Mouse (Mus musculus): Measurements from ENCODE around the gene Sema3b. TPM values are rescaled to one million over a fixed set of nuclear protein-coding genes. Genes with fewer than 3 reads are reported as not detected.

Sema3b gene
- polyA plus RNA-seq, 2 experiments = 0.22 to 0.33 TPM

DNA sequence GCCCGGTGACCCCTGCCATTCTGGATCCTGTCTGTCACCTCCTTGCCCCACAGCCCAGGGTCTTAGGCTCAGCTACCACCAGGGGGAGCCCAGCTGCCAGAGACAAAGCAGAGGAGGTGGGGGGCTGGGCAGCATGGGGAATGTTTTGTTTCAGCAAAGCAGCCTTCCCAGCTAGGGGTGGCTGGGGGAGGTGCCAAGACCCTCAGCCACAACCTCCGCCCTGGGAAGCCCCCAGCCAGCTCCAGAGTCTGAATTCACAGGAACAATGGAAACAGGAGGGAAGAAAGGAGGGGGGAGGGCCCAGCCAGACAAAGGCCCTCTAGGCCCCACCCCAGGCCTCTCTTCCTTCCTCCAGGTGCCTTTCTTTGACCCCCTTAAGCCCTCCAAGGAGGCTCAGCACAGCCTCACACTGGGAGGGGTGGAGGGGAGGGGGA is 17.8 kb upstream of the Sema3b start:
- Histone ChIP-seq H3K4me3 (ENCODE audit: insufficient read depth in 1 of 2, low read depth in 2 of 2, low read length in 2 of 2) (no peak overlapping the region), H3K36me3 (replicated peaks; ENCODE audit: control insufficient read depth, insufficient read depth, low read depth) (peaks cover 6% of the 10 kb centered on the region; the same call in 1 of the 2 replicates)

DNA sequence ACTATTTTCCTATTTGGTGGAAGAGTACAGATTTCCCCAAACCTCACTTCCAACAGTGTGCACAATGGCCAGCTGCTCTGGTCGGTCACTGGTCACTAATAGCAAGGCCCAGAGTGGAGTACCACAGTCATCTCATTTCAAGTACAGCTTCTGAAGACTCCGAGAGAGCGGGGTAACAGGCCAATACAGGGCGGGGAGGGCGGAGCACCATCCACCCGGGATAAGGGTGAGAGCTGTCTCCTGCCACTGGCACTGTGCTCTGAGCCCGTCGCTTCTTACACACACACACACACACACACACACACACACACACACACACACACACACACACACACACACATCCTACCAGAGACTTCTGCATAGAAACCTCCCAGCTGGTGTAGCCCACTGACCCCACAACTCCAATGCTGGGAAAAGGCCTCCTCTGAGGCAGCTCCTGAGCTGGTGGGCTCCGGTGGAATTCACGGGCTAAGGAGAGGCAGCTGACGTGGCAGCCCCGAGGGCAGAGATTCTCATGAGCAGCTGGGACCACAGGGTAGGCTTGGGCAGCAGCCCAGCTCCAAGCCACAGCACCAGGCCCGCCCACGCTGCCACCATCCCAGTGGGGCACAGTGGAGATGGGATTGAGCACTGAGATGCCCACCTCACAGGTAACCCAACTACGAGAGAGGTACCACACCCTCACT is 17.3 kb upstream of the Sema3b start:
- DNase-seq (ENCODE audit: low read depth in 3 of 3, low spot score in 3 of 3) = no peak
- H3K9ac ChIP-seq (replicated peaks) = no peak overlapping the region
- H3K9me3 ChIP-seq (ENCODE audit: control insufficient read depth, low read length) = no peaks in the 10 kb centered on the region
- no peak overlapping the region for H3K4me3 ChIP-seq (ENCODE audit: insufficient read depth in 1 of 2, low read depth in 2 of 2, low read length in 2 of 2)
- TF ChIP-seq CTCF (IDR thresholded peaks at IDR 0.05; ENCODE audit: low read depth) (no peak), EP300 (IDR thresholded peaks at IDR 0.05; ENCODE audit: low read depth) (no peak)
- peak; percentile 54; the same call in 1 of the 2 replicates for ATAC-seq (ENCODE audit: insufficient read depth)
- no peaks in the 10 kb centered on the region for H3K27me3 ChIP-seq (ENCODE audit: control insufficient read depth, insufficient read depth, low read length)
- H3K4me2 ChIP-seq (ENCODE audit: low read depth) = peak overlapping the region; percentile 0; the same call in 1 of the 2 replicates
- no peak overlapping the region for H3K27ac ChIP-seq
- 43% methylated on average over 15 of the region's 15 CpGs for WGBS (ENCODE audit: insufficient replicate concordance)
- H3K4me1 ChIP-seq (replicated peaks; ENCODE audit: control insufficient read depth in 2 of 2, insufficient read depth in 2 of 2, low read length in 1 of 2) = peaks cover 25 to 33% of the 10 kb centered on the region in 2 experiments
- peaks cover 6% of the 10 kb centered on the region; the same call in 1 of the 2 replicates for H3K36me3 ChIP-seq (replicated peaks; ENCODE audit: control insufficient read depth, insufficient read depth, low read depth)

More for the DNA sequence above, 17.8 kb upstream of the Sema3b start:
- no peaks in the 10 kb centered on the region for H3K9me3 ChIP-seq (ENCODE audit: control insufficient read depth, low read length)
- ATAC-seq (ENCODE audit: insufficient read depth) = peak; percentile 41; the same call in 1 of the 2 replicates
- DNase-seq (ENCODE audit: low read depth in 3 of 3, low spot score in 3 of 3) = no peak
- H3K27ac ChIP-seq = no peak overlapping the region
- 0% methylated on average over 2 of the region's 2 CpGs for WGBS (ENCODE audit: insufficient replicate concordance)
- H3K9ac ChIP-seq (replicated peaks) = no peak overlapping the region
- TF ChIP-seq CTCF (IDR thresholded peaks at IDR 0.05; ENCODE audit: low read depth) (peak; percentile 97), EP300 (IDR thresholded peaks at IDR 0.05; ENCODE audit: low read depth) (no peak)
- H3K4me2 ChIP-seq (ENCODE audit: low read depth) = peak overlapping the region; percentile 0; the same call in 1 of the 2 replicates
- no peaks in the 10 kb centered on the region for H3K27me3 ChIP-seq (ENCODE audit: control insufficient read depth, insufficient read depth, low read length)
- H3K4me1 ChIP-seq (replicated peaks; ENCODE audit: control insufficient read depth in 2 of 2, insufficient read depth in 2 of 2, low read length in 1 of 2) = peaks cover 25 to 33% of the 10 kb centered on the region in 2 experiments

DNA sequence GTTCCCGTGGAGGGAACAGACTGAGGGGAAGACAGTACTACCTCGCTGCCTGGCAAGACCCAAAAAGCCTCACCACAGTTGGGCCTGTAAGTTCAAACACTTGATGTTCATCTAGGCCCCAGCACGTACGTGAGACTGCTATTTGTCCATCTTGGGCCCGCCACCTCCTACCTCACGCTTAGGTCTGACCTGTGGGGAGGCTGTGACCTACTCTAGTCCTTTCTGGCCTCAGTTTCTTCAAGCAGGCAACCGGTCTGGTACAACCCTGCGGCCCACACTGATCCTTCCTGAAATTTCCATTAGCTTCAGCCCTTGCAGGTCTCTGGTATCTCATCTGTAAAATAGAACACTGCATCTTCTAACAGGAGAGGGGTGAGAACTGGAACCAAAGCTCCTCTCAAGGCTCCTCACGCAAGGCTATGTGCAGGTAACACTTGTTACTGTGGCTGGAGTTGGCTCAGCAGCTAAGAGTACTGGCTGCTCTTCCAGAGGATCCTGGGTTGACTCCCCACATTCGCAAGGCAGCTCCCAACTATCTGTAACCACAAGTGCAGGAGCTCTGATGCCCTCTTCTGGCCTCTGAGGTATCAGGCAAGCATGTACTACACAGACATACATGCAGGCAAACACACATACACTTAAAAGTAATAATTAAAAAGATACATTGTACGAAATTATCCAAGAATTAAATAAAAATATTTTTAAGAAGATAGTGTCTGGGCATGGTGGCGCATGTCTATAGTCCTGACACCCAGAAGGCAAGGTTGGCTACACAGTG is 16.5 kb upstream of the Sema3b start:
- Histone ChIP-seq H3K9ac (replicated peaks) (no peak overlapping the region), H3K27ac (no peak overlapping the region), H3K4me2 (ENCODE audit: low read depth) (no peak overlapping the region), H3K27me3 (ENCODE audit: control insufficient read depth, insufficient read depth, low read length) (no peaks in the 10 kb centered on the region), H3K4me1 (replicated peaks; ENCODE audit: control insufficient read depth in 2 of 2, insufficient read depth in 2 of 2, low read length in 1 of 2) (peaks cover 25 to 33% of the 10 kb centered on the region in 2 experiments), H3K9me3 (ENCODE audit: control insufficient read depth, low read length) (no peaks in the 10 kb centered on the region), H3K4me3 (ENCODE audit: insufficient read depth in 1 of 2, low read depth in 2 of 2, low read length in 2 of 2) (no peak overlapping the region), H3K36me3 (replicated peaks; ENCODE audit: control insufficient read depth, insufficient read depth, low read depth) (peaks cover 6% of the 10 kb centered on the region; the same call in 1 of the 2 replicates)
- TF ChIP-seq CTCF (IDR thresholded peaks at IDR 0.05; ENCODE audit: low read depth) (peak; percentile 48), EP300 (IDR thresholded peaks at IDR 0.05; ENCODE audit: low read depth) (no peak)
- DNase-seq (ENCODE audit: low read depth in 3 of 3, low spot score in 3 of 3) (no peak), ATAC-seq (ENCODE audit: insufficient read depth) (no peak)
- WGBS (ENCODE audit: insufficient replicate concordance) = 83% methylated on average over 12 of the region's 12 CpGs

DNA sequence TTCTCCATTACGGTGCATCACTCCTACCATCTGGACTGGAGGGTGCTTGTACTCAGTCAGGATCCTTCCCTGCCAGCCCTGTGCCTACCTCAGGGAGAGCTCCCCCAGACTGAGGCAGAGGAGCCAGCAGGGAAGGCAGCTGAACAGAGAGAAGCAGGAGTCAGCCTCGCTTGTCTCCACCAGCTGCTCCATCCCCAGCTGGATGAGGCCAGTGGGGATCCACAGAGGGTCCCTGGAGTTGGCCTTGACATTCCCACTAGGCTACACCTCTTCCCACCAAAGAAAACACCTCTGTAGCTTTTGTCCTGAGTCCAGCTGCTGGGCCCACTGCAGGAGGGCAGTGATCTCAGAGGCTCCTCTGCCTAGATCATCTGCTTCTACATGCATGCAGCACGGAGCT is 15.9 kb upstream of the Sema3b start:
- H3K36me3 ChIP-seq (replicated peaks; ENCODE audit: control insufficient read depth, insufficient read depth, low read depth) = peaks cover 6% of the 10 kb centered on the region; the same call in 1 of the 2 replicates

DNA sequence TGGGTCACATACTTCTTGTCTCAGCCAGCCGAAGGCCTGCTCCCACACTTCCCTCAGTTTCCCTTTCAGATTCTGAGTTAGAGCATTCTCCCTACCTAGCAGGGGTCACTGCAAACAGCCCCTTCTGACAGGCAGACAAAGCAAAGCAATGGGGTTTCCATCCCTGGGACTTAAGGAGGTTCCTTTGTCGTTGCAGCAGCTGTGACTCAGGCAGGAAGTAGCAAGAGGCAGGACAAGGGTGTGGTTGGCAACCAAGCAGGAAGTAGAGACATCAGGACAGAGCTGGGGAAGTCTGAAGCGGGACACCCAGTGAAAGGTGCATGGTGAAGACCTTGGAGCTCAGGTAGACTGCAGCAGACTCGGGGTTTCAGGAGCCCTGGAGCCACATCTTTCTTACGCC is 15.5 kb upstream of the Sema3b start:
- WGBS (ENCODE audit: insufficient replicate concordance) = 42% methylated on average over 5 of the region's 5 CpGs
- Histone ChIP-seq H3K4me1 (replicated peaks; ENCODE audit: control insufficient read depth in 2 of 2, insufficient read depth in 2 of 2, low read length in 1 of 2) (peaks cover 22 to 30% of the 10 kb centered on the region in 2 experiments), H3K4me2 (ENCODE audit: low read depth) (no peak overlapping the region), H3K27me3 (ENCODE audit: control insufficient read depth, insufficient read depth, low read length) (no peaks in the 10 kb centered on the region), H3K36me3 (replicated peaks; ENCODE audit: control insufficient read depth, insufficient read depth, low read depth) (peaks cover 10% of the 10 kb centered on the region; the same call in 1 of the 2 replicates), H3K4me3 (ENCODE audit: insufficient read depth in 1 of 2, low read depth in 2 of 2, low read length in 2 of 2) (no peak overlapping the region), H3K9me3 (ENCODE audit: control insufficient read depth, low read length) (no peaks in the 10 kb centered on the region), H3K27ac (no peak overlapping the region), H3K9ac (replicated peaks) (no peak overlapping the region)
- TF ChIP-seq EP300 (IDR thresholded peaks at IDR 0.05; ENCODE audit: low read depth) (no peak), CTCF (IDR thresholded peaks at IDR 0.05; ENCODE audit: low read depth) (no peak)
- ATAC-seq (ENCODE audit: insufficient read depth) = no peak
- DNase-seq (ENCODE audit: low read depth in 3 of 3, low spot score in 3 of 3) = no peak

More for the DNA sequence above, 15.9 kb upstream of the Sema3b start:
- DNase-seq (ENCODE audit: low read depth in 3 of 3, low spot score in 3 of 3) = no peak
- Histone ChIP-seq H3K9ac (replicated peaks) (no peak overlapping the region), H3K9me3 (ENCODE audit: control insufficient read depth, low read length) (no peaks in the 10 kb centered on the region), H3K4me1 (replicated peaks; ENCODE audit: control insufficient read depth in 2 of 2, insufficient read depth in 2 of 2, low read length in 1 of 2) (peaks cover 25 to 32% of the 10 kb centered on the region in 2 experiments), H3K27ac (no peak overlapping the region), H3K4me2 (ENCODE audit: low read depth) (no peak overlapping the region), H3K27me3 (ENCODE audit: control insufficient read depth, insufficient read depth, low read length) (no peaks in the 10 kb centered on the region), H3K4me3 (ENCODE audit: insufficient read depth in 1 of 2, low read depth in 2 of 2, low read length in 2 of 2) (no peak overlapping the region)
- 76% methylated on average over 3 of the region's 3 CpGs for WGBS (ENCODE audit: insufficient replicate concordance)
- TF ChIP-seq EP300 (IDR thresholded peaks at IDR 0.05; ENCODE audit: low read depth) (no peak), CTCF (IDR thresholded peaks at IDR 0.05; ENCODE audit: low read depth) (no peak)
- ATAC-seq (ENCODE audit: insufficient read depth) = no peak

All from liver, embryonic 14.5 days (tissue).